Mouse (Mus musculus): ENCODE measurements around the gene Retreg3.

DNA sequence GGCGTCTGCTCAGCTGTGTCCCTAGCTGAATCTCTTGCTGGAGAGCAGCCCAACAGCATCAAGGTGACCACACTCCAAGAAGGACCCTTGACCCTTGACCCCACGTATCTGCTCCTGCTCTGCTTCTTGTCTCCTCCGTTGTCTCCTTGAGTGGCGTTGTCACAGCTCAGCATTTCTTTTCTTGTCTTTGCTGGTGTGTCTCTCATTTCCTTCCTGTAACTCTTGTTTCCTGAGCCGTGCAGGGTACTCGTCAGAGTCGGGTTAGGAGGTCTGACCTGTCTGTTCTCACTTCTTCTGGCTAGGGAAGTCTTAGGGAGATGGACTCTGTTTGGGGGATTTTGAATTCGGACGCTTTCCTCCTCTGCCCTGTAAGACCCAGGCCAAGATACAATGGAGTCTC lies 73.3 kb downstream of the Retreg3 start:
- no peak for TF ChIP-seq CTCF (IDR thresholded peaks at IDR 0.05; ENCODE audit: extremely low read depth, insufficient read length, insufficient replicate concordance, low read depth, low read length)
- TF ChIP-seq POLR2A (IDR thresholded peaks at IDR 0.05; ENCODE audit: low read depth, low read length): no peak
